Mouse (Mus musculus) liver, postnatal 0 days (tissue): ENCODE results near the gene Btg3. TPM values are rescaled to one million over a fixed set of nuclear protein-coding genes. Genes with fewer than 3 reads are reported as not detected.

ENCODE experiments used
- ATAC-seq: fragments of 200-750 bp; cut with Nextera tagmentation; 2 replicates; pipeline ENCODE4 v1.8.0; 2017; ENCODE audit warnings: mild to moderate bottlenecking, moderate library complexity
- DNase-seq: peaks from one replicate; pipeline ENCODE4 v3.0.0-alpha.2; 2016
- H3K27ac ChIP-seq: fragments of 300-500 bp; sonication (generic); 2 replicates; pipeline ENCODE4 v1.5.1; 2014; ENCODE audit warnings: antibody characterized with exemption, moderate library complexity, mild to moderate bottlenecking, low read depth
- H3K27me3 ChIP-seq: fragments of 300-500 bp; sonication (generic); 2 replicates; pipeline ENCODE4 v1.6.1; 2014; ENCODE audit warnings: low read length, control low read depth, mixed read lengths; ENCODE audit not compliant: insufficient read depth
- H3K36me3 ChIP-seq: fragments of 300-500 bp; sonication (generic); replicated peaks from 2 replicates; pipeline ENCODE4 v1.6.1; 2014; ENCODE audit warnings: mild to moderate bottlenecking, control low read depth, low read length, moderate library complexity, mixed read lengths; ENCODE audit not compliant: insufficient read depth
- H3K4me1 ChIP-seq: fragments of 300-500 bp; sonication (generic); 2 replicates; pipeline ENCODE4 v1.6.1; 2014; ENCODE audit warnings: antibody characterized with exemption, mild to moderate bottlenecking, control low read depth; ENCODE audit not compliant: insufficient read depth
- H3K4me2 ChIP-seq: fragments of 300-500 bp; sonication (generic); 2 replicates; pipeline ENCODE4 v1.6.1; 2014; ENCODE audit warnings: low read depth, mild to moderate bottlenecking, low read length, moderate library complexity, mixed read lengths
- H3K4me3 ChIP-seq: fragments of 300-500 bp; sonication (generic); 2 replicates; pipeline ENCODE4 v1.5.1; 2014; ENCODE audit warnings: low read depth, low read length
- H3K9ac ChIP-seq: fragments of 300-500 bp; sonication (generic); replicated peaks from 2 replicates; pipeline ENCODE4 v1.6.1; 2014; ENCODE audit warnings: mild to moderate bottlenecking, moderate library complexity
- H3K9me3 ChIP-seq: fragments of 300-500 bp; sonication (generic); 2 replicates; pipeline ENCODE4 v1.6.1; 2016; ENCODE audit warnings: mild to moderate bottlenecking, control low read depth, low read length, mixed read lengths
- CTCF ChIP-seq: sonication (generic); IDR thresholded peaks from 2 replicates; pipeline ENCODE4 v1.5.1; 2016; ENCODE audit warnings: antibody characterized with exemption, low read depth
- EP300 ChIP-seq: IDR thresholded peaks from 2 replicates; pipeline ENCODE4 v1.6.1; 2016; ENCODE audit warnings: antibody characterized with exemption, low read depth, mild to moderate bottlenecking
- WGBS: fragments of 180-500 bp; shearing (Covaris S2); extraction: QIAGEN DNeasy Blood & Tissue Kit; methylation state at CpG from one replicate; pipeline ENCODE4 v1.1.7; 2014; ENCODE audit not compliant: insufficient replicate concordance; 5-methylcytosine and 5-hydroxymethylcytosine counted together
- polyA plus RNA-seq: library from polyadenylated mRNA; unstranded; fragments of >200 nt; fragmentation: Nextera tagmentation; extraction: Ambion mirVana; gene quantifications from 2 replicates; pipeline ENCODE4 v1.2.1, GENCODE M21; 2015

Gene Btg3
- polyA plus RNA-seq, 1 experiment from 2014 or later = 20.5 TPM

DNA sequence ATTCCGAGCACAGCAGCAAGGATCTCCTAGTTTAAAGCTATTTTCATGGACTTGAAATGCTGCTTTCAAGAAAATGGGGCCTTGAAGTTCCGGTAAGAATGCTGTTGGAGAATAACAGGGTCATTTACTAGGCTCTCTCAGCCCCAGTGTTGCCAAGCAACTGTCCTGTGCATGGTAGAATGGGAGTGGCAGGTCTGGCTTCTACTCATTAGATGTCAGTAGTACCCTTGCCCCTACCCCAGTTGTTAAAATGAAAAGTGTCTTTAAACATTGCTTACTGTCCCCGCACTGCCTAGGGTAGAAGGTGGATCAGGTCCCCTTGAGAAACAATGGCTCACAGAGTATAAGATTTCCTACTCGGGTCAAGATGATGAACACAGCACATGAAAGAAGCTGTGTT is 35.6 kb downstream of the Btg3 start:
- no peaks in the 10 kb centered on the region for H3K9me3 ChIP-seq

DNA sequence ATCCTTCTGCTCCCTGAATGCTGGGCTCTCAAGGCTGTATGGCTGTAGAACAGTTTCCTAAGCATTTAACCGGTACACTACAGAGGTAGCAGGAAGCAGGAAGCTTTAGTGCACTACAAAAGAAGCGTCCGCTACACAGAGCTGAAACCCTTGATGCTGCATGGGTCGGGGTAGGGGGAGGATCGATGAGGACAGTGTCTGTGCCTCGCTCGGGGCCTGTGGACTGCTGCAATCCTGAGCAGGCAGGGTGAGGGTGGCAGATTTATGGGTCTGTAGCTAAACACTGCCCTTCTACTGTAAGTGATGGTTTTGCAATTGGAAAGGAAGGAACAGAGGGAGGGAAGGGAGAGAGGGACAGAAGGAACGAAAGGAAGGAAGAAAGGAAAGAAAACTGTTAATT is 39.8 kb downstream of the Btg3 start:
- TF ChIP-seq CTCF (no peak), EP300 (no peak)
- H3K27me3 ChIP-seq = no peaks in the 10 kb centered on the region
- H3K9me3 ChIP-seq = no peaks in the 10 kb centered on the region
- WGBS = 45% methylated on average over 8 of the region's 8 CpGs
- H3K4me3 ChIP-seq = no peak overlapping the region
- H3K27ac ChIP-seq = no peak overlapping the region
- no peak for ATAC-seq
- no peak overlapping the region for H3K9ac ChIP-seq
- no peak for DNase-seq
- no peaks in the 10 kb centered on the region for H3K4me1 ChIP-seq
- no peak overlapping the region for H3K4me2 ChIP-seq
- H3K36me3 ChIP-seq = peaks cover 15% of the 10 kb centered on the region

More for the DNA sequence above, 35.6 kb downstream of the Btg3 start:
- H3K4me2 ChIP-seq = no peak overlapping the region
- no peak overlapping the region for H3K9ac ChIP-seq
- 78% methylated on average over 4 of the region's 4 CpGs for WGBS
- no peak overlapping the region for H3K4me3 ChIP-seq
- no peaks in the 10 kb centered on the region; the same call in 1 of the 2 replicates for H3K36me3 ChIP-seq
- DNase-seq (no peak), ATAC-seq (no peak)
- H3K4me1 ChIP-seq = no peaks in the 10 kb centered on the region
- no peak overlapping the region for H3K27ac ChIP-seq
- H3K27me3 ChIP-seq = no peaks in the 10 kb centered on the region
- TF ChIP-seq CTCF = no peak
- TF ChIP-seq EP300 = no peak

DNA sequence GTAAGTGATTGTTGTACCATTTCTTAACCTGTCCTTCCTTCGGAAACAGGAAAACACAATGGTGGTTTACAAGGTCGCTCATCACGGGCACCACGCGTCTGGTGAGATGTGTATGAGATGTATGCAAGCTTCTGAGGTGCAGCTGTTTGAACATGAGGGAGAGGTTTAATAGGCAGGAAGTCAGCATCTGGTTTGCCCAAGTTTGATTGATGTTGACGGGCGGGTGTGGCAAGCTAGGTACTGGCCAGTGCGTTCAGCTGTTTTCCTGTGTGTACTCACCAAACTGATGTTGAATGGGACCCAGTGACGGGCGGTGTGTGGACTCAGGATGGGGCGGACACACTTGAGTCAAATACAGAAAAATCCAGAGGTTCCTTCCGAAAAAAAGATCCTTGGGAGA is 49.0 kb downstream of the Btg3 start:
- ATAC-seq = no peak
- peaks cover 19% of the 10 kb centered on the region; the same call in 1 of the 2 replicates for H3K36me3 ChIP-seq

DNA sequence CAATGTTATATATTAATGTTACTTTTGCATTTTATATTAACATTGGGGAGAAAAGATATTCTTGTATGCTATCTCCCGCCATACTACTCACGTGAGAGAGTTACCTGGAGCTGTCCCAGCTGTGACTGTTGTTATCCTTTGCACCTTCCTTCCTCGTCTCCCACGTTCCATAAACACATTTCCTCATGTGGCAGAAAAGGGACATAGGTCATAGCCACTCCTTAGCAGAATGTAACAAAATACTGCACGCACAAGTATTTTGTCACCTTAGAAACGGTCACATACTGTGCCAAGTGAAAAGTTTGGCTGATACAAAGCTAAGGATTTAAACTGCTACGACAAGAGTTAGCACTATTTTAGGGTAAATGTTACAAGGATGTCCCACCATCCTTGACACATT is 49.4 kb downstream of the Btg3 start:
- ATAC-seq (no peak), DNase-seq (no peak)
- Histone ChIP-seq H3K4me1 (no peaks in the 10 kb centered on the region), H3K27ac (no peak overlapping the region), H3K9me3 (no peaks in the 10 kb centered on the region), H3K36me3 (peaks cover 15% of the 10 kb centered on the region; the same call in 1 of the 2 replicates), H3K9ac (no peak overlapping the region), H3K4me3 (no peak overlapping the region), H3K4me2 (no peak overlapping the region), H3K27me3 (no peaks in the 10 kb centered on the region)
- 80% methylated on average over 7 of the region's 7 CpGs for WGBS
- TF ChIP-seq CTCF (no peak), EP300 (no peak)

More for the DNA sequence above, 49.0 kb downstream of the Btg3 start:
- H3K4me1 ChIP-seq = no peaks in the 10 kb centered on the region
- H3K9me3 ChIP-seq = no peaks in the 10 kb centered on the region
- WGBS = 74% methylated on average over 12 of the region's 12 CpGs
- TF ChIP-seq CTCF (no peak), EP300 (no peak)
- H3K9ac ChIP-seq = no peak overlapping the region
- H3K27me3 ChIP-seq = no peaks in the 10 kb centered on the region
- H3K4me3 ChIP-seq = no peak overlapping the region
- no peak for DNase-seq
- H3K4me2 ChIP-seq = no peak overlapping the region
- no peak overlapping the region for H3K27ac ChIP-seq

DNA sequence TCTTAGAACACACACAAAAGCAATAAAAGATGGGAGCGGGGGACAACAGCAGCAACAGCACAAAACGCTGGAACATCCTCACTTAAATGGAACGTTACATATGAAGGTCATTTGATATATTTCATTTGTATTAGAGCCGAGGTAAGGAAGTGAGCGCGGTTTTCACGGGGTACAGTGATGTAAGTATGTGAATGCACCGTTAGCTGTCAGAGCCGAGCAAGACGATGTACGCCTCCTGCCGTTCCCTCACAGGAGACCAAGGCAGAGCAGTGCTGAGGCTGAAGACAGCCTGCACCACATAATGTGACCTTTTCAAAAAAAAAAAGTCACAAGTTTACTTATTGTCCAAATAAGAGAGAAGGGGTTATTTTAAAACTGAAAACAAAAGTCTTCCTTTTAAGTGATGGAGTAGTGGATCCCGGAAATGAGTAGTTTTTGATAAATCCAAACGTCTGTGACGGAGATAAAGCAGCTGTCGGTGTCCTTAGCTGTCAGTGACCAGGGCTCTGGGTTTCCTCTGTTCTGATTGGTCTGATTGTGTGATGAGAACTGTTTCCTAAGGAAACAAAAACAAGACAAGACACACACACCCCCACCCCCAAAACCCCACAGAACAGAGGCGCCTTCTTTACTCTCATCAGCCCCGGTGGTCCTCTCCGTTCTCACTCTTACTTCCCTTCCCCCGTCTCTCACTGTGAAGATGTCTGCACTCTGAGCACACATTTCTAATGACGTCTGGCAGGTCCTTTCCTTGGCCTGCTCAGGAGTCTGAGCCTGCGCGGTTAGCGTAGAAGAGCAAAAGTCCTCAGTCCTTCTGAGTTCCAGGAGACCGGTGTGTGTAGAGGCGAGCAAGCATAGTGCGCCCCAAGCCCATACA is 50.8 kb downstream of the Btg3 start:
- H3K9me3 ChIP-seq = no peaks in the 10 kb centered on the region
- ATAC-seq (no peak), DNase-seq (no peak)
- no peak overlapping the region for H3K9ac ChIP-seq
- no peak overlapping the region for H3K27ac ChIP-seq
- no peak overlapping the region for H3K4me3 ChIP-seq
- H3K4me1 ChIP-seq = peaks cover 3% of the 10 kb centered on the region
- peak; percentile 15; the same call in 1 of the 2 replicates for TF ChIP-seq CTCF
- TF ChIP-seq EP300 = no peak
- no peaks in the 10 kb centered on the region for H3K27me3 ChIP-seq
- WGBS = 80% methylated on average over 27 of the region's 27 CpGs
- H3K36me3 ChIP-seq = peaks cover 15% of the 10 kb centered on the region; the same call in 1 of the 2 replicates
- H3K4me2 ChIP-seq = no peak overlapping the region

DNA sequence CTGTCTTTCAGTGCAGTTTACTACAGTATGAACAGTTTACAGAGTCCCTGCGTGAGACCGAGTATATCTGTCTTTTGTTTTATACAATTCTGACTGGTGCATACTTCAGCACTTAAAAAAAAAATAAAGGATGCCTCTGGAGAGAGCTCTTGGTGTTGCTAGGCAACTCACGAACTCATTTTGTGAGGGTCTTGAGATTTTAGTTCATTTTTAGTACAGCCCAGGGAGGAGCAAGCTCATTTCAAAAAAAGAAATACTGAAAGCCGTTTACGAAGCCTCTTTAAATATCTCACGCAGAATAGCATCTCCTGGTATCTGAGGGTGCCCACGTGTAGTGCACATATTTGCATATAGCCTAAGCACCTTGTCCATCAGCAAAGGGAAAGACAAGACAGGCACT is 54.9 kb downstream of the Btg3 start:
- H3K9me3 ChIP-seq = no peaks in the 10 kb centered on the region
- TF ChIP-seq EP300 = no peak
- no peak for TF ChIP-seq CTCF
- H3K9ac ChIP-seq = no peak overlapping the region
- no peak overlapping the region for H3K4me3 ChIP-seq
- H3K27ac ChIP-seq = no peak overlapping the region
- ATAC-seq (no peak), DNase-seq (no peak)
- H3K27me3 ChIP-seq = no peaks in the 10 kb centered on the region
- H3K36me3 ChIP-seq = 0 out of 2 replicates have a peak, but pooled peaks cover 7% of the 10 kb centered on the region
- no peak overlapping the region for H3K4me2 ChIP-seq
- peaks cover 3% of the 10 kb centered on the region for H3K4me1 ChIP-seq
- 66% methylated on average over 7 of the region's 7 CpGs for WGBS
